Mouse (Mus musculus) forebrain, embryonic 16.5 days (tissue): ENCODE measurements around the gene Polg2. TPM values are rescaled to one million over a fixed set of nuclear protein-coding genes. Genes with fewer than 3 reads are reported as not detected.
"Not testable (repeated sequence)": the region's sequence is repeated elsewhere in the genome, so short reads cannot be mapped to it uniquely, and the experiment has no call there.

Experiments used
- ATAC-seq: fragments of 200-750 bp; cut with Nextera tagmentation; 2 replicates; pipeline ENCODE4 v1.8.0; 2017; ENCODE audit warnings: mild to moderate bottlenecking, moderate library complexity
- H3K27ac ChIP-seq: fragments of 300-500 bp; sonication (generic); 2 replicates; pipeline ENCODE4 v1.5.1; 2014; ENCODE audit warnings: low read length, control low read depth
- H3K27me3 ChIP-seq: fragments of 300-500 bp; sonication (generic); replicated peaks from 2 replicates; pipeline ENCODE4 v1.6.1; 2014; ENCODE audit warnings: low read length; ENCODE audit not compliant: control insufficient read depth, insufficient read depth
- H3K36me3 ChIP-seq: fragments of 300-500 bp; sonication (generic); 2 replicates; pipeline ENCODE4 v1.6.1; 2014; ENCODE audit not compliant: control insufficient read depth, insufficient read depth
- H3K4me1 ChIP-seq: fragments of 300-500 bp; sonication (generic); replicated peaks from 2 replicates; pipeline ENCODE4 v1.6.1; 2014; ENCODE audit warnings: low read length; ENCODE audit not compliant: control insufficient read depth, insufficient read depth
- H3K4me2 ChIP-seq: fragments of 300-500 bp; sonication (generic); 2 replicates; pipeline ENCODE4 v1.6.1; 2014; ENCODE audit warnings: mild to moderate bottlenecking, low read length, control low read depth
- H3K4me3 ChIP-seq: fragments of 300-500 bp; sonication (generic); replicated peaks from 2 replicates; pipeline ENCODE4 v1.5.1; 2014; ENCODE audit warnings: mild to moderate bottlenecking, low read length, control low read depth
- H3K9ac ChIP-seq: fragments of 300-500 bp; sonication (generic); replicated peaks from 2 replicates; pipeline ENCODE4 v1.6.1; 2014; ENCODE audit warnings: low read depth, low read length, control low read depth
- H3K9me3 ChIP-seq: fragments of 300-500 bp; sonication (generic); 2 replicates; pipeline ENCODE4 v1.6.1; 2016; ENCODE audit warnings: low read length; ENCODE audit not compliant: control insufficient read depth
- WGBS: fragments of 180-500 bp; shearing (Covaris S2); extraction: QIAGEN DNeasy Blood & Tissue Kit; methylation state at CpG from one replicate; pipeline ENCODE4 v1.1.7; 2014; 5-methylcytosine and 5-hydroxymethylcytosine counted together
- polyA plus RNA-seq: library from polyadenylated mRNA; unstranded; fragments of >200 nt; fragmentation: Nextera tagmentation; extraction: Ambion mirVana; gene quantifications from 2 replicates; pipeline ENCODE4 v1.2.1, GENCODE M21; 2015

The Polg2 gene
- polyA plus RNA-seq, 1 experiment from 2014 or later, result 8.9 TPM

DNA sequence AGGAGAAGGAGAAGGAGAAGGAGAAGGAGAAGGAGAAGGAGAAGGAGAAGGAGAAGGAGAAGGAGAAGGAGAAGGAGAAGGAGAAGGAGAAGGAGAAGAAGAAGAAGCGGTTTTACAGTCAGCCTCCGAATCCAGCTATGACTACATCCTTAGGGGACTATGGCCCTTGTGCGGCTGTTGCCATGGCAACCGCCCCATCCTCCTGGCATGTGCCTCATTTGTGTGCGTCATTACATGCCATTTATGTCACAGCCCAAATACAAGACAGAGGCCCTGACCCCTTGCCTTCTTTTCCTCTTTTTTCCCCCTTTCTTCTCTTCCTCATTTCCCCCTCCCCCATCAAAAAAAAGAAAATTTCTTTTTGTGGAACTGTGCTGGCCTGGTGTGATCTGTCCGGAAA lies 38.1 kb downstream of the Polg2 start:
- no peak overlapping the region for H3K4me2 ChIP-seq
- H3K9ac ChIP-seq, result no peak overlapping the region
- H3K4me3 ChIP-seq, result no peak overlapping the region
- no peaks in the 10 kb centered on the region for H3K36me3 ChIP-seq
- H3K4me1 ChIP-seq, result peaks cover 19% of the 10 kb centered on the region
- WGBS, result 18% methylated on average over 6 of the region's 6 CpGs
- no peaks in the 10 kb centered on the region for H3K9me3 ChIP-seq
- H3K27ac ChIP-seq, result no peak overlapping the region
- ATAC-seq, result no peak
- H3K27me3 ChIP-seq, result no peaks in the 10 kb centered on the region

DNA sequence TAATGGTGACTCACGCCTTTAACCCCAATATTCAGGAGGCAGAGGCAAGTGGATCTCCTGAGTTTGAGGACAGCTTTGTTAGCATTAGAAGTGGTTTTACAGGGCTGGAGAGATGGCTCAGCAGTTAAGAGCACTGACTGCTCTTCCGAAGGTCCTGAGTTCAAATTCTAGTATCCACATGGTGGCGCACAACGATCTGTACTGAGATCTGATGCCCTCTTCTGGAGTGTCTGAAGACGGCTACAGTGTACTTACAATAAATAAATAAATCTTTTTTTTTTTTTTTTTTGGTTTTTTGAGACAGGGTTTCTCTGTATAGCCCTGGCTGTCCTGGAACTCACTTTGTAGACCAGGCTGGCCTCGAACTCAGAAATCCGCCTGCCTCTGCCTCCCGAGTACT lies 38.6 kb downstream of the Polg2 start:
- not testable (repeated sequence) for H3K27me3 ChIP-seq, H3K9me3 ChIP-seq, H3K9ac ChIP-seq, H3K4me2 ChIP-seq, H3K27ac ChIP-seq, ATAC-seq, H3K4me3 ChIP-seq, H3K36me3 ChIP-seq
- WGBS, result 93% methylated on average over 5 of the region's 8 CpGs
- peaks cover 19% of the 10 kb centered on the region for H3K4me1 ChIP-seq

GRCm38 (mm10) chr11:106739116-106739515 lies 40.2 kb downstream of the Polg2 start:
- Histone ChIP-seq H3K4me2 (no peak overlapping the region), H3K27me3 (no peaks in the 10 kb centered on the region), H3K4me3 (no peak overlapping the region), H3K9me3 (no peaks in the 10 kb centered on the region), H3K27ac (no peak overlapping the region), H3K9ac (no peak overlapping the region), H3K36me3 (no peaks in the 10 kb centered on the region), H3K4me1 (peaks cover 19% of the 10 kb centered on the region)
- 83% methylated on average over 2 of the region's 2 CpGs for WGBS
- ATAC-seq, result no peak

GRCm38 (mm10) chr11:106737178-106737621 lies 42.1 kb downstream of the Polg2 start:
- H3K4me2 ChIP-seq, result peak overlapping the region; percentile 29; the same call in 1 of the 2 replicates
- H3K9ac ChIP-seq, result peak overlapping the region; percentile 43; the same call in 1 of the 2 replicates
- H3K4me1 ChIP-seq, result peaks cover 19% of the 10 kb centered on the region
- H3K9me3 ChIP-seq, result no peaks in the 10 kb centered on the region
- H3K27me3 ChIP-seq, result no peaks in the 10 kb centered on the region
- no peak overlapping the region for H3K4me3 ChIP-seq
- no peaks in the 10 kb centered on the region for H3K36me3 ChIP-seq
- peak; percentile 81 for ATAC-seq
- 9% methylated on average over 12 of the region's 12 CpGs for WGBS
- peak overlapping the region; percentile 71 for H3K27ac ChIP-seq

DNA sequence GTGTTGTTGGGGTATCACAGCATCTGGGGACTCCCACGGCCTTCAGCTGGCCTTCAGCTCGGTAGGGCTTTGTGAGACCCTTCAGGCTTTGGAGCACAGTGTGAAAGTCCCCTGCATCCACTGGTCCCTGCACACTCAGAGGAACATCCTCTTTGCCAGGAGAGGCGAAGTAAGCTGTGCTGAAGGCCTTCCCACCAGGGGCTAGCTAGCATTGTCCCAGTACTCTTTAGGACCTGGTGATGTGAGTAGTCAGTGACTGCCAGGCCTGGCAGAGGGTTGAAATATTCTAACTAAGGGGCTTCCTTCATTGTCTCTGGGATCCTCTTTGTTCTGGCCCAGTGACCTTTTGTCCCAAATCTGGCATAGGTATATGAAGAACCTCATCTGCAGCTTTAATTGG lies 42.7 kb downstream of the Polg2 start:
- 52% methylated on average over 3 of the region's 3 CpGs for WGBS
- peak overlapping the region; percentile 71 for H3K27ac ChIP-seq
- no peak overlapping the region for H3K4me2 ChIP-seq
- H3K4me3 ChIP-seq, result no peak overlapping the region
- H3K9ac ChIP-seq, result no peak overlapping the region
- H3K27me3 ChIP-seq, result no peaks in the 10 kb centered on the region
- no peaks in the 10 kb centered on the region for H3K9me3 ChIP-seq
- no peak for ATAC-seq
- H3K36me3 ChIP-seq, result no peaks in the 10 kb centered on the region
- peaks cover 19% of the 10 kb centered on the region for H3K4me1 ChIP-seq

DNA sequence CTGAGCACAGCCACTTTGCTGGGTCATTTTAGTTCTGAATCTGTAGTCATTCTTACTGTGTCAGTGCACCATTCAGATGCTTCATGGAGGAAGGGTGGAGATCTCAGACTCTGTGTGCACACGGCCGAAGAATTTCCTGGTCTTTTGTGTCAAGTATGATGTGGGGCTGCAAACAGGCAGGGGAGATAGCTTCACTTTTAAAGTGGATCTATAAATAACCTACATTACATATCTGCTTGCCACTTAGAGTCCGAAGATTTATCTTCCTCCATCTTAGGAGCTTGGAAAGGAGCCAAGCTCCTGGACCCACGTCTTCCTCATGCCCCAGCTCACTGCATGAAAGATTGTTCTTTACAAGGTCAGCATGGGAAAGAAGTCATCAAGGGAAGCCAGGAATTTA lies 48.6 kb downstream of the Polg2 start:
- Histone ChIP-seq H3K4me2 (no peak overlapping the region), H3K9ac (no peak overlapping the region), H3K36me3 (no peaks in the 10 kb centered on the region), H3K4me3 (no peak overlapping the region), H3K27me3 (no peaks in the 10 kb centered on the region), H3K9me3 (no peaks in the 10 kb centered on the region), H3K27ac (no peak overlapping the region), H3K4me1 (peaks cover 2% of the 10 kb centered on the region; the same call in 1 of the 2 replicates)
- 82% methylated on average over 4 of the region's 4 CpGs for WGBS
- ATAC-seq, result no peak

- H3K4me1 ChIP-seq, result peaks cover 2% of the 10 kb centered on the region; the same call in 1 of the 2 replicates
- no peak overlapping the region for H3K4me3 ChIP-seq
- H3K4me2 ChIP-seq, result no peak overlapping the region
- WGBS, result 93% methylated on average over 1 of the region's 1 CpGs
- no peak overlapping the region for H3K27ac ChIP-seq
- no peak for ATAC-seq
- H3K27me3 ChIP-seq, result no peaks in the 10 kb centered on the region
- no peaks in the 10 kb centered on the region for H3K9me3 ChIP-seq
- no peak overlapping the region for H3K9ac ChIP-seq
- H3K36me3 ChIP-seq, result no peaks in the 10 kb centered on the region
Observed at GRCm38 (mm10) chr11:106729656-106730055, 49.7 kb downstream of the Polg2 start.

DNA sequence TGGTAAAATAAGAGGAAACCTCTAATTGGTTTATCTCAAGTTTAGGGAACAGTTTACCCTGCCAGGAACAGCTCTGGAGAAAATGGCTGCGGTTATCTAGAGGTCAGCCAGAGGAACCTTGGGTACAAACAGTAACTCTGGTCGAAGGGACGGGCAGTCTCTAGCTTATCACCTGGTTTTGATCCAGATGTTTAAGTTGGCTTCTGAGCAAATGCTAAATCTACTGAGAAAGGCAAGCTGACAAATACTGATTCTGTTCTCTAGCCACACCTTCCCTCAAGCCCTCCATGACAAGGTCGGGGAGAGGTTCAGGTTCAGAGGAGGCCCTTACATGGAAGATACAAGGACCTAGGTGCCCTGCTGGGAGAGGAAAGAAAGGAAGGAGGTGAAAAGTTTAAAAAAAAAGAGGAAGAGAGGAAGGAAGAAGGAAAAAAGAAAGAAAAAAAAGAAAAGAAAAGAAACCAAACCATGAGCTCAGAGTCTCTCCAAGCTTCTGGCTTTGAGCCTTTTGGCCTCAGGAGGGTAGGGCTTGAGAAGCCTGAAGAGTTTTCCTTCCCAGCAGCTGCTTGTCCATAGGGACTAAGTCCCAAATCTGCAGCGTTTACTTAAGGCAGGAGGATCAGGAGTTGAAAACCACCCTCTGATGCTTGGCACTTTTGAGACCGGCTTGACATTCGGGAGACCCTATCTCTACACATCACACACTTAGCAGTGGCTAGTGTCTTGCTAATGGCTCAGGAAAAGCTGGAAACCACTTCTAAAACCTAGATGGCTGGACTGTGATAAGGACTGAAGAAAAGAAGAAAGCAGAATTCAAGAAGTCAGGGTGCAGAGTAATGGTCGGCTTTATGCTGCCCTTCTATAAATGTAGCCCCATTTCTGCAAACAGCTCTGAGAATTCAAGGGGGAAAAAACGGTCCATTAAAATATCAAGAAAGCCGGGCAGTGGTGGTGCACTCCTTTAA lies 50.7 kb downstream of the Polg2 start:
- H3K27ac ChIP-seq, result no peak overlapping the region
- peaks cover 2% of the 10 kb centered on the region; the same call in 1 of the 2 replicates for H3K4me1 ChIP-seq
- no peak overlapping the region for H3K4me3 ChIP-seq
- H3K27me3 ChIP-seq, result no peaks in the 10 kb centered on the region
- H3K9me3 ChIP-seq, result no peaks in the 10 kb centered on the region
- no peak for ATAC-seq
- 87% methylated on average over 10 of the region's 10 CpGs for WGBS
- no peak overlapping the region for H3K9ac ChIP-seq
- H3K36me3 ChIP-seq, result no peaks in the 10 kb centered on the region
- no peak overlapping the region for H3K4me2 ChIP-seq

GRCm38 (mm10) chr11:106727967-106728366 lies 51.4 kb downstream of the Polg2 start:
- H3K4me1 ChIP-seq, result peaks cover 2% of the 10 kb centered on the region; the same call in 1 of the 2 replicates
- H3K9me3 ChIP-seq, result no peaks in the 10 kb centered on the region
- H3K27ac ChIP-seq, result no peak overlapping the region
- H3K4me2 ChIP-seq, result no peak overlapping the region
- H3K4me3 ChIP-seq, result no peak overlapping the region
- H3K9ac ChIP-seq, result no peak overlapping the region
- 35% methylated on average over 5 of the region's 5 CpGs for WGBS
- ATAC-seq, result no peak
- no peaks in the 10 kb centered on the region for H3K27me3 ChIP-seq
- no peaks in the 10 kb centered on the region for H3K36me3 ChIP-seq
